Mouse (Mus musculus) intestine, postnatal 0 days (tissue): ENCODE results near the gene Prim2. TPM values are rescaled to one million over a fixed set of nuclear protein-coding genes. Genes with fewer than 3 reads are reported as not detected.

Experiments
- ATAC-seq: fragments of 200-750 bp; cut with Nextera tagmentation; 2 replicates; pipeline ENCODE4 v1.8.0; 2017; ENCODE audit warnings: mild to moderate bottlenecking, moderate TSS enrichment, moderate library complexity
- H3K27ac ChIP-seq: fragments of 300-500 bp; sonication (generic); 2 replicates; pipeline ENCODE4 v1.5.1; 2014; ENCODE audit warnings: mild to moderate bottlenecking, low read depth, low read length, moderate library complexity
- H3K27me3 ChIP-seq: fragments of 300-500 bp; sonication (generic); replicated peaks from 2 replicates; pipeline ENCODE4 v1.6.1; 2014; ENCODE audit warnings: low read length, mixed read lengths; ENCODE audit not compliant: control insufficient read depth, insufficient read depth
- H3K36me3 ChIP-seq: fragments of 300-500 bp; sonication (generic); 2 replicates; pipeline ENCODE4 v1.6.1; 2014; ENCODE audit warnings: mild to moderate bottlenecking, moderate library complexity; ENCODE audit not compliant: control insufficient read depth, insufficient read depth
- H3K4me1 ChIP-seq: fragments of 300-500 bp; sonication (generic); replicated peaks from 2 replicates; pipeline ENCODE4 v1.6.1; 2014; ENCODE audit warnings: antibody characterized with exemption, low read length, mixed read lengths; ENCODE audit not compliant: control insufficient read depth, insufficient read depth
- H3K4me2 ChIP-seq: fragments of 300-500 bp; sonication (generic); replicated peaks from 2 replicates; pipeline ENCODE4 v1.6.1; 2014; ENCODE audit warnings: low read depth, mild to moderate bottlenecking, moderate library complexity
- H3K4me3 ChIP-seq: fragments of 300-500 bp; sonication (generic); 2 replicates; pipeline ENCODE4 v1.5.1; 2014; ENCODE audit warnings: low read depth, low read length
- H3K9ac ChIP-seq: fragments of 300-500 bp; sonication (generic); 2 replicates; pipeline ENCODE4 v1.6.1; 2014; ENCODE audit warnings: mild to moderate bottlenecking, low read depth, low read length
- H3K9me3 ChIP-seq: fragments of 300-500 bp; sonication (generic); 2 replicates; pipeline ENCODE4 v1.6.1; 2016; ENCODE audit warnings: mixed run types; ENCODE audit not compliant: control insufficient read depth
- CTCF ChIP-seq: sonication (generic); IDR thresholded peaks from 2 replicates; pipeline ENCODE4 v1.5.1; 2016; ENCODE audit warnings: low read depth, mild to moderate bottlenecking, control low read depth, antibody characterized with exemption, moderate library complexity
- WGBS: fragments of 180-500 bp; shearing (Covaris S2); extraction: QIAGEN DNeasy Blood & Tissue Kit; methylation state at CpG from one replicate; pipeline ENCODE4 v1.1.7; 2014; 5-methylcytosine and 5-hydroxymethylcytosine counted together
- polyA plus RNA-seq: library from polyadenylated mRNA; unstranded; fragments of >200 nt; fragmentation: Nextera tagmentation; extraction: Ambion mirVana; gene quantifications from 2 replicates; pipeline ENCODE4 v1.2.1, GENCODE M21; 2015

Prim2 gene
- polyA plus RNA-seq, 1 experiment from 2014 or later, result 8.8 TPM

GRCm38 (mm10) chr1:33523223-33523622 lies 146.4 kb downstream of the Prim2 start:
- 88% methylated on average over 5 of the region's 5 CpGs for WGBS
- Histone ChIP-seq H3K27ac (no peak overlapping the region), H3K36me3 (no peaks in the 10 kb centered on the region), H3K4me1 (no peaks in the 10 kb centered on the region), H3K4me2 (no peak overlapping the region), H3K27me3 (no peaks in the 10 kb centered on the region), H3K4me3 (no peak overlapping the region), H3K9ac (no peak overlapping the region), H3K9me3 (no peaks in the 10 kb centered on the region)
- no peak for TF ChIP-seq CTCF
- no peak for ATAC-seq

GRCm38 (mm10) chr1:33515124-33515523 lies 154.5 kb downstream of the Prim2 start:
- TF ChIP-seq CTCF, result peak; percentile 40
- Histone ChIP-seq H3K4me2 (no peak overlapping the region), H3K27me3 (no peaks in the 10 kb centered on the region), H3K36me3 (0 out of 2 replicates have a peak, but pooled peaks cover 5% of the 10 kb centered on the region), H3K9me3 (no peaks in the 10 kb centered on the region), H3K4me1 (no peaks in the 10 kb centered on the region), H3K9ac (no peak overlapping the region), H3K4me3 (no peak overlapping the region), H3K27ac (no peak overlapping the region)
- ATAC-seq, result no peak
- WGBS, result 73% methylated on average over 8 of the region's 8 CpGs

GRCm38 (mm10) chr1:33511310-33511709 lies 158.3 kb downstream of the Prim2 start:
- H3K9me3 ChIP-seq, result no peaks in the 10 kb centered on the region
- no peak overlapping the region for H3K9ac ChIP-seq
- no peaks in the 10 kb centered on the region for H3K4me1 ChIP-seq
- ATAC-seq, result no peak
- 0 out of 2 replicates have a peak, but pooled peaks cover 5% of the 10 kb centered on the region for H3K36me3 ChIP-seq
- TF ChIP-seq CTCF, result no peak
- H3K27me3 ChIP-seq, result no peaks in the 10 kb centered on the region
- no peak overlapping the region for H3K4me3 ChIP-seq
- no peak overlapping the region for H3K27ac ChIP-seq
- 95% methylated on average over 4 of the region's 4 CpGs for WGBS
- H3K4me2 ChIP-seq, result no peak overlapping the region

- Histone ChIP-seq H3K4me1 (no peaks in the 10 kb centered on the region), H3K4me3 (no peak overlapping the region), H3K27me3 (no peaks in the 10 kb centered on the region), H3K9ac (no peak overlapping the region), H3K4me2 (no peak overlapping the region), H3K9me3 (no peaks in the 10 kb centered on the region), H3K36me3 (no peaks in the 10 kb centered on the region), H3K27ac (no peak overlapping the region)
- no peak for ATAC-seq
- TF ChIP-seq CTCF, result no peak
- WGBS, result 97% methylated on average over 5 of the region's 5 CpGs
These were observed 165.2 kb downstream of the Prim2 start for GRCm38 (mm10) chr1:33504371-33504770.

GRCm38 (mm10) chr1:33502890-33503289 lies 166.7 kb downstream of the Prim2 start:
- WGBS, result 66% methylated on average over 7 of the region's 7 CpGs

GRCm38 (mm10) chr1:33502298-33502697 lies 167.3 kb downstream of the Prim2 start:
- H3K4me2 ChIP-seq, result no peak overlapping the region
- H3K27ac ChIP-seq, result no peak overlapping the region
- no peaks in the 10 kb centered on the region for H3K36me3 ChIP-seq
- no peak for ATAC-seq
- no peaks in the 10 kb centered on the region for H3K27me3 ChIP-seq
- H3K4me1 ChIP-seq, result no peaks in the 10 kb centered on the region
- no peak for TF ChIP-seq CTCF
- 63% methylated on average over 1 of the region's 1 CpGs for WGBS
- H3K9ac ChIP-seq, result no peak overlapping the region
- H3K4me3 ChIP-seq, result no peak overlapping the region
- H3K9me3 ChIP-seq, result no peaks in the 10 kb centered on the region

More at GRCm38 (mm10) chr1:33502890-33503289, 166.7 kb downstream of the Prim2 start:
- Histone ChIP-seq H3K4me3 (no peak overlapping the region), H3K9ac (no peak overlapping the region), H3K9me3 (no peaks in the 10 kb centered on the region), H3K4me1 (no peaks in the 10 kb centered on the region), H3K36me3 (no peaks in the 10 kb centered on the region), H3K27ac (no peak overlapping the region), H3K4me2 (no peak overlapping the region), H3K27me3 (no peaks in the 10 kb centered on the region)
- ATAC-seq, result no peak
- TF ChIP-seq CTCF, result no peak

- Histone ChIP-seq H3K4me3 (no peak overlapping the region), H3K36me3 (no peaks in the 10 kb centered on the region), H3K4me1 (no peaks in the 10 kb centered on the region), H3K9ac (no peak overlapping the region), H3K27ac (no peak overlapping the region), H3K27me3 (no peaks in the 10 kb centered on the region), H3K4me2 (no peak overlapping the region), H3K9me3 (no peaks in the 10 kb centered on the region)
- no peak for TF ChIP-seq CTCF
- no peak for ATAC-seq
- 70% methylated on average over 9 of the region's 9 CpGs for WGBS
These were observed 169.5 kb downstream of the Prim2 start for GRCm38 (mm10) chr1:33500111-33500510.
